Mouse (Mus musculus) c-Kit-positive CD71-positive TER-119-negative erythroid progenitor cells, embryonic 14.5 days (primary cell): ENCODE results near the gene Gm20388.

Experiments used
- DNase-seq: peaks from one replicate; pipeline ENCODE4 v3.0.0-alpha.2; 2013; ENCODE audit warnings: low read depth

Gm20388 gene

DNA sequence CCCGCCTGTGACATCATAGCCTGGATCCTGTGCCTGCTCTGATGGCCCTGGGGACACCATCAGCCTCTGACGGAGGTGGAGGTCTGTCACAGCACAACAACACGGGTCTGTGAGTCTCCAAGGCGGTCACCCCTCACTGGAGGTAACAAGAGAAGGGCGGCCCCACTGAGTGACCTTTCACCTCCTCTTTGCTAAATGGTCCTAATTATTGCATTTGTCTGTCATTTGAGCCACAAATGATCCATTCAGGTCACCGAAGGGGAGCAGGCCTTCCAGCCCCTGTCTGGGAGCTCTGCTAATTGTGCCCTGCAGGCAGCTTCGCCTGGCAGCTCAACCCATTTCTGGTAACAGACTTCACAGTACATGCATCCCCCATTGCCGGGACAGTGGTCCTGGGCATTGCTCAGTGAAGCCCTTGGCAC is 1048.8 kb downstream of the Gm20388 start:
- no peak for DNase-seq

GRCm38 (mm10) chr8:120962606-120963380 is 1052.2 kb downstream of the Gm20388 start:
- no peak for DNase-seq

GRCm38 (mm10) chr8:120966557-120966956 is 1055.9 kb downstream of the Gm20388 start:
- no peak for DNase-seq

GRCm38 (mm10) chr8:120968308-120968707 is 1057.7 kb downstream of the Gm20388 start:
- no peak for DNase-seq

GRCm38 (mm10) chr8:120970346-120970745 is 1059.7 kb downstream of the Gm20388 start:
- peak; percentile 13 for DNase-seq

DNA sequence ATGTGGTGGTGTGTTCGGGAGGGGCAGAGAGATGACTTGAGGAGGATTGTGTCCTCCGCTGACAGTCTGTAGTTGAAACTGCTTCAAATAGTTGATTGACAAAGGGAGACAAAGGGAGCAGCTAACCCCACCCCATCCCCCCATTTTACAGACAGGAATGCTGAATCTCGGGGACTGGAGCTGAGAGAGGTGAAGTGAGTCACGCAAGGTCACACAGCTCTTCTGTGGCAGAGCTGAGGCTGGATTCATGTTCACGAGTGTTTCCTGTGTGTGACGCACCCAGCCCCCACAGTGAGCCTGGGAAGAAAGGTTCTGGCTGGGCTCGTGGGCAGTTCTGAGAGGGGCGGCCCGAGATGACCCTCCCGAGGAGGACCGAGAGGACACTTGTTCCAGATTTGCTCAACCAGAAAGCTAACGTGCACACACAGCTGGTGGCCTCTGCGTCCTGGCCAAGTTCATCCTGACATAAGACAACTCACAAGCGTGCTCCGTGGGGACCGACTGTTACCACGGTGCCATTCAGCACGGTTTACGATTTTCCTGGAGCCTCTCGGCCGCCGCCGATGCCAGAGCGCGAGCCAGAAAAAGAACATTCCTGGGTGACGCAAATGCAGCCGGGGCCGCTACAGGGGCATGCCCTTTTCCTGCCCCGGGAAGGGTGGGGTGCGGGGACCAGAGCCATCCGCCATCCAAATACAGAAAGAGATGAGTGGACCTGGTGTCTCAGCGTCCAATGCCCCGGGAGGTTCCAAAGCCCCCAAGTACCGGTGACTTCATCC is 1061.2 kb downstream of the Gm20388 start:
- DNase-seq, result no peak

DNA sequence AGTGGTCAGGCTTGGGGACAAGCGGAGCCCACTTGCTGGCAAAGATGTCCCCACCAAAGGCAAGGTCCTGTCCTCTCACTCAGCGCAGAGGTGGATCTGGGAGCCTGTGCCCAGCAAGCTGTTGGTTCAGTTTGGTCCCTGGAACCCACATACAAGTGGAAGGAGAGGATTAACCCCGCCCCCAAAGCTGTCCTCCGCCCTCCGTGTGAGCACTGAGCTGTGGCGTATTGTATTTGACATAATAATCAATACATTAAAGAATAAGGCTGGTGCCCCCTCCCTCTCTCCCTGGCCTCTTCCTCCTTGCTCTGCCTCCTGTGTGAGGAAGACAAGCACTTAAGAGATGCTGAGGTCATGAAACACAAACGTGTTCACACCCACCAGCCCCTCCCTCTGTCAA is 1062.4 kb downstream of the Gm20388 start:
- DNase-seq, result no peak

DNA sequence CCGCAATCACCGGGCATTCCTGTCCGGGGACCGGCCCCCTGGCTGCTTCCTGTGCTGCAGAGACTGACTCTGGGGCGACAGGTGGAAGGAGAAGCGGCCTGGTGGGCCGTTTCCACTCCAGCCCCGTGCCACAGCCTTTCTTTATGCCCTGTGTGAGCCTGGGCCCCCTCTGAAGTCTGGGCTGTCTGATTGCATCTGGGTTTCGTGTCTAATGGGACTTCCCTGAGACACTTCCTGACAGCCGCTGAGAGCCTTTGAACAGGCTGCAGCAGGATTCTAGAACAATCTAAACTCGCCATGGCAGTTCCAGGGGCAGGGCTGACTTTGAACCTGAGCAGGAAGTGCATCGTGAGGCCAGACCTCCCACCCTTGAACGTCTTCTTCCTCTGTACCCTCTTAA is 1066.5 kb downstream of the Gm20388 start:
- no peak for DNase-seq

DNA sequence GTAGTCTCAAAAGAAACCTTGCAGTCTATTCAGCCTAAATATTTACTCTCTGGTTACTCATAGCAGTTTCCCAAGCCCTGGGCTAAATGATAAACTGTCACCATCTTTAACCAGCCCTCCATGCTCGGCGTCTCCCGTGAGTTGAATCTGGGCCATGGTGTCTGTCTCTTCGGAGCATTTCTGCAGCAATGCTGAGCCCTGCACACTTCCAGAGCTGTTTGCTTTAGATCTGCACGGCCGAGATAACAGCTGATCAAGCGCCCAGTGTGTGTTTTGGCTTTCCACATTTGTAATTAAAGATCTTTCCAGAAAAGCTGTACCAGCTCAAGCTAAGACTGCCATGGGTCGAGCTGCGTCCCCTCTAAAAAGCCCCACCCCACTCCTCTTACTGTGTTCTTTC is 1068.6 kb downstream of the Gm20388 start:
- no peak for DNase-seq

GRCm38 (mm10) chr8:120980948-120981347 is 1070.3 kb downstream of the Gm20388 start:
- DNase-seq, result no peak

GRCm38 (mm10) chr8:120984888-120985287 is 1074.2 kb downstream of the Gm20388 start:
- no peak for DNase-seq

DNA sequence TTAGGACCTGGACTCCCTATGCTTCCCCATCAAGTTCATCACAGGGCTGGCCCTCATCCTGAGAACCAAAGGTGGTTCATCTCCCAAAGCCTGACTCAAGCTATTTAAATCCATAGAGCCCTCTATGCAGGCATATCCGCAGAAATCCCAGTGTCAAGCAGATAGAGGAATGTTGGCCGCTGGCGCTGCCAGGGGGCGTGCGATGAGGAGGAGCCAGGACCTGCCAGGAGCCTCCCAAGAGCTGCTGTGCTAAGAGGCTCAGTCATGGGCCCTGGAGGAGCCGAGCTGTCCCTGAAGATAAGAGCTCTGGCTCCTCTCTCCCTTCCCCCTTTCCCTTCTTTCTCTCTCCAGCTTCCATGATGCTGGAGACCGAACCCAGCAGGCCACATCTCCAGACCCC is 1075.4 kb downstream of the Gm20388 start:
- no peak for DNase-seq

GRCm38 (mm10) chr8:120993738-120994137 is 1083.1 kb downstream of the Gm20388 start:
- no peak for DNase-seq

GRCm38 (mm10) chr8:120995424-120995823 is 1084.8 kb downstream of the Gm20388 start:
- no peak for DNase-seq

DNA sequence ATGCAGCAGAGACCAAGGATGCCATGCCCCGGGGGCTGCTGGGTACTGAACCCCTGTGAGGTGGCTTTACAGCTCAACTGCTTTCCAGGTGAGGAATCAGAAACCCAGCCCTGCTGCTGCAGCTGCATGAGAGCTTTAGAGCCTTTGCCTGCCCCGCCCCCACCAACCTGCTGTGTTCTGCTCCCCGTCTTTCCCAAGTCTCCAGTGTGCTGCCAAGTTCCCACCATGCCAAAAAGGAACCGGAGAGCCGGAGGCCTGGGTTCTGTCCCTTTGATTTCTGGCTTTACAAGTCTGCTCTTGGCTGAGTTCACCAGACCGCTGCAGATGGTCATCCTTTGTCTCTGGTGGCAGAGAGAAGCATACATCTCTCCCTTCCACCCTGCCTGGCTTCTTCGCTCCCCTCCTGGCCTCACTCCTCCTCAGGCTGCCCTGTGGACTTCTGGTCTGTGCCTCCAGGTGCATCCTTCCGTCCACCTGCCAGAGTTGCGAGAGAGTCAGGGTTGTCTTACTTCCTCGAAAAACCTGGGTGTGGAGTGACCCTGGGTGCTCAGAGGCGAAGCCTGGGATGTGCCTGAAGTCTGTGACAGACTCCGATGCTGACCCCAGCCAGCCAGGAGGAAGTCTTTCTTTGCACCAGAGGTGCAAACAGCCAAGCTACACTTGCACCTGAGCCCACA is 1086.4 kb downstream of the Gm20388 start:
- no peak for DNase-seq

GRCm38 (mm10) chr8:120997926-120998325 is 1087.3 kb downstream of the Gm20388 start:
- no peak for DNase-seq

- DNase-seq, result no peak
Observed at GRCm38 (mm10) chr8:120998966-120999365, 1088.3 kb downstream of the Gm20388 start.

- no peak for DNase-seq
Observed at GRCm38 (mm10) chr8:121001951-121002350, 1091.3 kb downstream of the Gm20388 start.

DNA sequence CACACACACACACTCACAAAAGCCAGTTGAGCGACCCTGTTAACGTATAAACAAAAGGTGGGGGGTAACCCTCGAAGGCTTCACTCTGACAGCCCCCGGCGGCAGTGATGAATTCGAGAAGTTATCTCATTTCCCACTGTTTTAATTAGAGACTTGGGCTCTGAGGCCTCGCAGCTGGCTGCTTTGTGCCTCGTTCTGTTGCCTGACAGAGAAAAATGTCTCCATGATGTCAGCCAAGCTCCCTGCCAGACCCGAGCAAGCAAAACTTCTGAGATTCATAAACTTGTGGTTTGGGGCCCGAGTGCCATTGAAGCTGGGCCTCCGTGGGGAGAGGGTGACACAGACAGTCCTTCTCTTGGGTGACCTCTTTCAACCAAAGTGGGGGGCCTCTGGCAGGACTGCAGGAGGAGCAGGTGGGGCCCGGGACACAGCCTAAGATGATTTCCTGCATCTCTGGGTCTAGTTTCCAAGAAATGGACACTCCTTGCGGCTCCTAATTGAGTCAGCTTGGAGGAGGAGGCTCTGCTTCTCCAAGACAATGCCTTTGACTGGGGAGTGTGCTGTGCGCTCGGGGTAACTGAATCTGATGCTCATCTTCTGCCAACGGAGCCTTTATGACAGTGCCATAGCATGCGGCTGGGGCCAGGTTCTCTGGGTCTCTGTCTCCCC is 1092.4 kb downstream of the Gm20388 start:
- no peak for DNase-seq

- DNase-seq, result no peak
Observed at GRCm38 (mm10) chr8:121003639-121004038, 1093.0 kb downstream of the Gm20388 start.

DNA sequence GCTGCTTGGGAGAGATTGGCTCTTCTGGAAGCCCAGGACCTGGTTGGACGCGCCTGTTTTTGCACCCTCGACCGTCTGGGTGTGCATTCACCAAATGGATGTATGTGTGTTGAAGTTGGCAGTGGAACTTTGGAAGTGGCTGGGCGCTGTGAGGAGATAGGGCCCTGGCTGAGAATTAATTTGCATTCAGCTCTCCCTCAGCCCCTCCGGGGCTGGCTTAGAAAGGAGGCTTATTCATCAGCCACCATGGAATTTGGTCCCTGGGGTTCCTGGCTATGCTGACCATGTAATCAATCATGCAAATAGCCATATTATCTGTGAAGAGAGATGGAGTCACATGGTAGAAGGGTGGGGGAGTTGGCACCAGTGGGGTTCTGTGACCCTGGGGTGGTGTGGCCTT is 1102.7 kb downstream of the Gm20388 start:
- DNase-seq, result no peak

DNA sequence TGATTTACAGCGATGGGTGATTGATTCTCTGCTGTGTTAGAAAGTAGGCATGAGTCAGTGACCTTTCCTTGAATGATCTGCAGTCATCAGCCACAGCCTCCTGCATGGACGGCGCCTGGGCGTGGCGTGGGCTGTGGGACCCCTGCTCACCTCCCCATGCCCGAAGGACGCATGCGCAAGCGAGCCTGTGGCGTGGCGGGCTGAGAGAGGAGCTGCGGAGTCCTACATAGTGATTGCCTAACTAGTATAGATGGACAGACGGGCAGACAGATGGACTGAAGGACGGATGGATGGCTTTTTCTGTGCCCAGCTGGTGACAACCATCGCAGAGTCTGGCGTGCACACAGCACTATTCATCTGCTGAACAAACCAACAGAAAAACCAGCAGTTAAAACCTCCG is 1106.0 kb downstream of the Gm20388 start:
- DNase-seq, result no peak
